Mouse (Mus musculus): ENCODE data around the gene Fmod.

Gene Fmod

DNA sequence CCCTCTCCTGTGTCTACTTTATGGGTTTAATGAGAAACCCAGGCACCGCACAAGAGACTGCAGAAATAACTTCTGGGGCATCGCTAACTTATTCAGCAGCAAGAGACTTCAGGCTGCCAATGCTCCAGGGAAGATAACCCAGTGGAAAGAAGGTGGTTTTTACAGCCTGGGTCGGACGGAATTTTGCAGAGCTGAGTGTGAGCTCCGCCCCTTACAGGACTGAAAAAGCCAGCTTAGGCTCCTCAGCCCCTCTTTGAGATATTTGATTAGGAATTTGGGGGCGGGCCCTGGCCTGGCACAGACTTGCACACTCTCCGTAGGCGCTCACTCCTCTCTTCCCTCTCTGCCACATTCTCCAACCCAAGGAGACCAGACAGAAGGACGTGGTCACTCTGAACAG, at the start of gene Fmod:
Fmod (plus strand) TSS at position 83 of the 400 bp plus-strand sequence.
- DNase-seq (ENCODE audit: low spot score): no peak

DNA sequence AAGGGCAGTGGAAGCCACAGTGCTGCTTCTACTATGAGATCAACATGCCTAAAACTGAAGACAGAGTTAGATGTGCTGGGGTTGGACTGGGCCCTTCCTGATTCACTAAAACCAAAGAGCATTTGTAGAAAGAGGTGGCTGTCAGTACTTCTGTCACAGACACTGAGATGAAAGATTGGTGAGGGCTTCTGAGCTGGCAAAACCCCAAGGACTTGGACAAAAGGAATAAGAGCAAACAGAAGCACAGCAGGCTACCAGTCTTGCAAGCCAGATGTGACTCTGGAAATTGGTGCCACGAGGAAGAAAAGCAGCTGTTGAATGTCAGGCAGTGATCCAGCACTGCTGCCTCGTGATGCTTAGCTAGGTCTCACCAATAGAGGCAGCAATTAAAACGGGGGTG, 48.2 kb upstream of the Fmod start:
- peak; percentile 39 for DNase-seq (ENCODE audit: low spot score)

GRCm38 (mm10) chr1:133991277-133991676, 45.8 kb upstream of the Fmod start:
- DNase-seq (ENCODE audit: low spot score): peak; percentile 37

DNA sequence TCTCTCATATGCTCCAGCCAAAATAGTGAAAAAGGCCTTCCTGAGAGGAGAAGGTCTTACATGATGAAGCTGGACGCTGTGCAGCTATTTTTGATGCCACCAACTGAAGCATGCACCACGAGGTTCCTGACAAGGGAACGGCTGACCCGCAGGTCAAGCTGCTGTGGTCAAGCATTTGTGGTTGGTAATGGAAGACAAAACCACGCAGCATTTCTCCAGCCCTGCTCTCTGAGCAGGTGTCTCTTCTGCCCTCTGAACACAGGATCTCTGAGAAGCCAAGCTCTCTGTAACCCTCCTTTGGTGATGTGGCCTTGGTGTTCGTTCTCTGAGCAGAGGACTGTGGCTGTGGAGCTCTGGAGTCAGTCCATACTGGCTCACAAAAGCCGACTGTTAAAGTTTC, 31.6 kb upstream of the Fmod start:
- DNase-seq (ENCODE audit: low spot score): no peak

GRCm38 (mm10) chr1:134006105-134006764, 30.8 kb upstream of the Fmod start:
- no peak for DNase-seq (ENCODE audit: low spot score)

- DNase-seq (ENCODE audit: low spot score): no peak
Measured at GRCm38 (mm10) chr1:134024293-134024971, 12.6 kb upstream of the Fmod start.

DNA sequence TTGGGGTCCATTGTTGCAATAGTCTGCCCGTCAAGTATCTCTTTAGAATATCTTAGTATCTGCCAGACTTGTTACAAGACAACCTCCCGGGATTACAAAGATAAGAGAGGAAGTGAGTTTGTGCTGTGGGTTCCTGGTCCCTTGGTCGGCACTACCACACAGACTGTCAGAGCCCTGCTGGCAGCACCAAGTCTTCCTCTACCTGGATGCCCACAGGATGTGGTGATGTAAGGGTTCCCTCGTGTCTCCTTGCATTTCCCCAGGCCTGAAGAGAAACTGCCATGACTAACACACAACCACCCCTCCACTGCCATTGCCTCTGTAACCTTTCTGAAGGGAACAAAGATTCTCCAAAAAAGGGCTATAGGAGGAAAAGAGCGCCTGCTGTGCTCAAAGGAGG, 11.1 kb upstream of the Fmod start:
- no peak for DNase-seq (ENCODE audit: low spot score)

DNA sequence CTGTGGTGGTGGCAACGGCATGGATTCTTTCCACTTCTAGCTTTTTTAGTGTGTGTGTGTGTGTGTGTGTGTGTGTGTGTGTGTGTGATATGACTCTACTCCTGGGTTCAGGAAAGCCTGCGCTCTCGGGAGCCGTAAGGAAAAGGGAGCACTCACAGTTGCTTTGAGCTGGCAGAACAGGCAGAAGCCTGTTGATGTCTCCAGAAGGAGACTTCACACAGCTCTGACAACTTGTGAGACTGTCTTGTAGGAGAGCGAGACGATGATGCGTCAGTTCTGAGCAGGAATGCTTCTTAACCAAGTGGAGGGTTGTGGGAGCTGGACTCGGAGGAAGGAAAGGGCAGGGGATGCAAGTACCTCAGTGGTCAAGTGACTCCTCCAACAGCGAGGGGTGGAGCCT, 10.3 kb upstream of the Fmod start:
- no peak for DNase-seq (ENCODE audit: low spot score)

- DNase-seq (ENCODE audit: low spot score): peak; percentile 16
Measured at GRCm38 (mm10) chr1:134028161-134028846, 8.8 kb upstream of the Fmod start.

GRCm38 (mm10) chr1:134036492-134036891, 562 bp upstream of the Fmod start:
- no peak for DNase-seq (ENCODE audit: low spot score)

DNA sequence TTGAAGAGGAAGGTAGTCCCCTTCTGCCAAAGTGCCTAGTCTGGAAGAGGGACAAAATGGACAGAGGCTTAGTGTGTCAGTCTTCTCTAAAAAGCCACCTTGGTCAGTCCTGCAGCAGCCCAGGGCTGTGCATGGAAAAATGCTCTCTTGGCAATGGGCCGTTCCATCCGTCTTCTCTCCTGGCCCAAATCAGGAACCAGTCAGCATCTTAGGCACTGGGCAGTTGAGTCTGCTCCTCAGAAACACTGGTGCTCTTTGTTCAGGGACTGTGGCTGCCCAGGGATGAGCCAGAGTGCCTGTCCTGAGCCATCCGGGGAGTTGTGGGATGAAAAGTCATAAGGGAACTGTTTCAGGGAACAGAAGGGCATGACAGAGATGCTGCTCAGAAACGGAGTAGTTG, 1.3 kb downstream of the Fmod start:
- DNase-seq (ENCODE audit: low spot score): no peak

DNA sequence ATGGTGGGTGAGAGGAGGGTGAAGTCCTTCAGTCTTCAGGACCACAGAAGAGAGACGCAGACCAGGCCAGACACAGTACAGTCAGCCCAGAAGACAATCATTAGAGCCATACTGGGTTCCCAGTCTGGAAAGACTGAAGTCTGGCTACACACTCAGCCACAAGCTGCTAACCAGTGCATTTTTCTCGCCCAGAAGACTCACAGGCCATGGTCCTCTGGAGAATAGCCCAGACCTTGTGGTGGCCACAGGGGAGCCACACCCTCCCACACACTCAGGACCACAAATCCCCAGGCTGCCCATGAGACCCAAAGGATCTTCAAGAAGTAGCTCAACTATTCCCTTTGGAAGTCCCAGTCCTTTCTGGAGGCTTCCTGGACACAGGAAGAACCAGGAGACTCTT, 2.3 kb downstream of the Fmod start:
- DNase-seq (ENCODE audit: low spot score): no peak

- DNase-seq (ENCODE audit: low spot score): peak; percentile 96
Measured at GRCm38 (mm10) chr1:134041900-134042299, 4.8 kb downstream of the Fmod start.

- no peak for DNase-seq (ENCODE audit: low spot score)
Measured at GRCm38 (mm10) chr1:134042341-134042740, 5.3 kb downstream of the Fmod start.

GRCm38 (mm10) chr1:134044805-134045204, 7.8 kb downstream of the Fmod start:
- DNase-seq (ENCODE audit: low spot score): no peak

DNA sequence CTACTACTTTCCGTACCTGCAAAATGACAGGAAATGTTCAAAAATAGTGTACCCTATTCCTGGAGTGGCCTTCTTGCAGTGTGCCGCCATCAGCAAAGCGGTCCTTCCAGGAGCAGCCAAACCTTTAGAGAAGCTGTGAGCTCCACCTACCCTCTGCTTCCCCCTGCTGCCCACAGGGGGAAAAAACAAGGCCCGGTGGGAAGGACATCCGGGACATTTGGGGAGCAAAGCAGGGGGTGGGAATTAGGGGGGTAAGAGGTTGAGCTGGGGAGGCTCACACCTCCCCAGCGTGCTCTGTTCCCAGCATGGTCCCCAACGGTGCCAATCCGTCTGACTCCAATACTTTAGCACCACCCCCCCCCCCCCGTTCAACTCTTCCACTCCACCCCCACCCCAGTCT, 8.9 kb downstream of the Fmod start:
- DNase-seq (ENCODE audit: low spot score): peak; percentile 83

DNA sequence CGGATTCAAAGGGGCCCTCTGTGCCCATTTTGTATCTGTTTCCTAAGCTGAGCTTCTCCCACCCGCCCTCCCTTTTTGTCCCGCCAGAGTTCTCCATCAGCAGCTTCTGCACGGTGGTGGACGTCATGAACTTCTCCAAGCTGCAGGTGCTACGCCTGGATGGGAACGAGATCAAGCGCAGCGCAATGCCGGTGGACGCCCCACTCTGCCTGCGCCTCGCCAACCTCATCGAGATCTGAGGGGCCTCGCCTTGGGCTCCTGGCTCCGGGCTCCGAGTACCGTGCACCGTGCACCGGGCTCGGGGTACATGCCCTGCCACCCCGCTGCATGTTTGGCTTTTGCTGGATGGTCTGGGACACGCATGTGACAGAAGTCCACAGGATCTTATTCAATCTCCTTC, 9.3 kb downstream of the Fmod start:
- no peak for DNase-seq (ENCODE audit: low spot score)

DNA sequence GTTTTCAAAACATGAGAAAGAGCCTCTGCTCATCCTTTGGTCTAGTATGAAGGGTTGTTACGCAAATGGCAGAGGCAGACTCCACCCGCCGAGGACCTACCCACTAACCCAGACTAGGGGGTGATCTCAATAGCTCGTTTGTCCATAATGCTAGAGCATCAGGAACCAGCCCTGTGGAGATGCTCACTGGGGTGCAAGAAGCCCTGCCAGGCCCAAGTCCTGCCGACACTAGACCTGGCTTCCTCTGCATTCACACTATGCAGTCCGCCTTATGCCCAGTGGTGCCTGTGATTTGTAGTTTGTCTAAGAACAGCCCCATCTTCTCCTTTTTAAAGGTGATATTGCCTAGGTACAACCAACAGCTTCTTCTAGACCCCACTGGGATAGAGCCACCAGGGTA, 10.4 kb downstream of the Fmod start:
- no peak for DNase-seq (ENCODE audit: low spot score)

DNA sequence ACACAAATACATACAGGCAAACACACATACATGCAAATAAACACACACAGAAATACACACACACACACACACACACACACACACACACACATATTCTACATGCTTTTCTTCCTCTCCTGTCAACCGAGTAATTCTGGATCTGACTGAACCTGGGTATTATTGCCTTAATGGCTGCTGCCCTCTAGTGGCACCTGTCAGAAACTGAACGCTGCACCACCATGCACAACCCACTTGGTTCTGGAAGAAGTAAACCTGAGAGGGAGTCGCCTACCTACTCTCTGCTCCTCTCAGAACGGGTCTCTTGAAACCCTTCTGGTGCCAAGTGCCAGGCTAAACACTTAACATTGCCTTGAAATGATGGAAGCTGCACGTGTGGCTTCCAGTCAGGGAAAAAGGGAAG, 11.7 kb downstream of the Fmod start:
- peak; percentile 90 for DNase-seq (ENCODE audit: low spot score)

GRCm38 (mm10) chr1:134049542-134049941, 12.5 kb downstream of the Fmod start:
- DNase-seq (ENCODE audit: low spot score): no peak

GRCm38 (mm10) chr1:134053207-134053606, 16.2 kb downstream of the Fmod start:
- DNase-seq (ENCODE audit: low spot score): peak; percentile 89

DNA sequence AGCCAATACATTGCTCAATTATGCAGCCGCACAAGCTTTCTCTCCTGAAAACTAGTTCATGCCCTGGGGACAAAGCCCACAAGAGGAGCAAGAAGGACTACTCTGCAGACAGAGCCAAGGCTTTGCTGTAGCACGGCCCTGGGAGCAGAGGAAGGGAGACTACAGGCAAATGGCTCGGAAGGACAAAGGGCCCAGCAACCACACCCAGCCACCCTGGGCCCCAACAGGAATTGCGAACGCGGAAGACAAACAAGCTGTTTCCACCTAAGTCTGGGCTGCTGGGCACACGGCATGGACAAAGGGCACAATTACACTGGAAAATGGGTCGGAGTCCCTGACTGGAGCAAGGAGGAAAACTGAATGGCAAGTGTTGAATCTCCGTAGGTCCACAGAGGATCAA, 18.0 kb downstream of the Fmod start:
- no peak for DNase-seq (ENCODE audit: low spot score)

GRCm38 (mm10) chr1:134055666-134056245, 18.7 kb downstream of the Fmod start:
- DNase-seq (ENCODE audit: low spot score): no peak
